Mouse (Mus musculus) embryonic fibroblast, embryonic 13.5 days (primary cell): ENCODE measurements around the gene Extl2.

ENCODE experiments used
- CTCF ChIP-seq: IDR thresholded peaks from 2 replicates; pipeline ENCODE4 v1.5.1; 2011; ENCODE audit warnings: mild to moderate bottlenecking, control low read depth, low read length, moderate library complexity, borderline replicate concordance; ENCODE audit not compliant: insufficient read depth
- POLR2A ChIP-seq: IDR thresholded peaks from 2 replicates; pipeline ENCODE4 v1.6.1; 2011; ENCODE audit warnings: low read depth, mild to moderate bottlenecking, control low read depth, low read length, moderate library complexity

GRCm38 (mm10) chr3:116072584-116072983, 65.3 kb downstream of the Extl2 start:
- TF ChIP-seq CTCF (no peak), POLR2A (no peak)
